ENCODE assay signal across 8 mouse cellular contexts in the genomic region with DNA sequence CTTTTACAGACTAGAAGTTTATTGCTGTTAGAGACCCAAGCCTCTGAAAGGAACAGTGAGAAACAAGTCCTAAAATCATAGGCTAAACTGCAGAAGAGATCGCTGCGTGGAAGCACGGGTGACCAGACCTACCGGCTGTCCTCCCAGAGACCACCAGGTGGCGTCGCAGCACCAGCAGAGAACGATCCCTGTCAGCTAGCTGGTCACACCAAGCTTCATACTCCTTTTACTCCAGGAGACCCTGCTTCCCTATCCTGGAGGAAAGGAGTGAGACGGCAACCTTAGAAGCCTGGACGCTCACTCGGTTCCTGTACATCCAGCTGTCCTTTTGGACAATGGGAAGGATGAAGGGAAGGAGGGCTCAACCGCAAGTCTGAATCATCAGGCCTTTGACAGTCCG. TPM values are rescaled to one million over a fixed set of nuclear protein-coding genes. Genes with fewer than 3 reads are reported as not detected.
A peak's percentile ranks its signal among the peaks of the same experiment; 100 is the strongest.
DNase-seq lines count a peak whose midpoint lies in the region; ATAC-seq lines count a peak whose summit lies in the region.

No protein-coding gene starts in this region.

- ATAC-seq in hindbrain, embryonic 16.5 days = peak; percentile 88

- no peak overlapping the region for H3K27ac ChIP-seq in hindbrain, embryonic 16.5 days (ENCODE audit: low read depth, low read length)

- peak; percentile 87 for DNase-seq in R1 (ENCODE audit: low read depth, low spot score)
- DNase-seq in cerebellum, postnatal 4 days (ENCODE audit: low spot score in 2 of 2) = peak; percentile 91 to 96
- peak; percentile 92 for DNase-seq in gastrocnemius, adult 18-20 months (ENCODE audit: low spot score)
- peak; percentile 82 for DNase-seq in left cerebral cortex, adult 11 months (ENCODE audit: low spot score)
- peak; percentile 95 for DNase-seq in lung, postnatal 36 days
- DNase-seq in retina, postnatal 1 day = peak; percentile 91
- peak; percentile 95 for DNase-seq in thymus, postnatal 4 days

- H3K9me3 ChIP-seq in hindbrain, embryonic 16.5 days (ENCODE audit: control insufficient read depth, low read length) = no peaks in the 10 kb centered on the region

- WGBS in hindbrain, embryonic 16.5 days = under 1% methylated on average over 12 of the region's 12 CpGs

- H3K9ac ChIP-seq in hindbrain, embryonic 16.5 days (ENCODE audit: low read depth, low read length) = 0 out of 2 replicates have a peak overlapping the region, but pooled peaks have one; percentile 71

- peaks cover 58% of the 10 kb centered on the region for H3K27me3 ChIP-seq in hindbrain, embryonic 16.5 days (replicated peaks; ENCODE audit: control insufficient read depth, insufficient read depth, low read length)

- no peaks in the 10 kb centered on the region for H3K36me3 ChIP-seq in hindbrain, embryonic 16.5 days (ENCODE audit: control insufficient read depth, insufficient read depth, low read length)

- H3K4me2 ChIP-seq in hindbrain, embryonic 16.5 days (ENCODE audit: low read length) = peak overlapping the region; percentile 100

- peaks cover 23% of the 10 kb centered on the region for H3K4me1 ChIP-seq in hindbrain, embryonic 16.5 days (ENCODE audit: control insufficient read depth, insufficient read depth, low read depth, low read length)

- H3K4me3 ChIP-seq in hindbrain, embryonic 16.5 days (ENCODE audit: low read length) = peak overlapping the region; percentile 68

RNA-seq across cellular contexts. Expression of gene Elovl3, which starts 3.6 kb away (rescaled TPM):
- total RNA-seq in gastrocnemius, adult 18-20 months (2021) = under 1 TPM in 1 of 2 experiments, not detected in 1; 0.26 TPM
- not detected in 2 replicates for polyA plus RNA-seq in hindbrain, embryonic 16.5 days (2015; fragmentation: Nextera tagmentation; extraction: Ambion mirVana)

RNA-seq across cellular contexts. Expression of gene Pitx3, which starts 12.8 kb away (rescaled TPM):
- total RNA-seq in gastrocnemius, adult 18-20 months (2021) = 10 to 100 TPM in 1 of 2 experiments, 1 to 10 TPM in 1; 4.4 to 10.7 TPM
- polyA plus RNA-seq in hindbrain, embryonic 16.5 days (2015; fragmentation: Nextera tagmentation; extraction: Ambion mirVana) = 0.20 and 0.81 TPM in 2 replicates

RNA-seq across cellular contexts. Expression of gene Gbf1, which starts 17.0 kb away (rescaled TPM):
- 10 to 100 TPM; 45.6 to 47.6 TPM for total RNA-seq in gastrocnemius, adult 18-20 months (2021)
- 60.3 and 71.0 TPM in 2 replicates for polyA plus RNA-seq in hindbrain, embryonic 16.5 days (2015; fragmentation: Nextera tagmentation; extraction: Ambion mirVana)

RNA-seq across cellular contexts. Expression of gene Nolc1, which starts 59.6 kb away (rescaled TPM):
- total RNA-seq in gastrocnemius, adult 18-20 months (2021) = 10 to 100 TPM; 22.4 to 24.7 TPM
- polyA plus RNA-seq in hindbrain, embryonic 16.5 days (2015; fragmentation: Nextera tagmentation; extraction: Ambion mirVana) = 56.3 and 63.9 TPM in 2 replicates
